Mouse (Mus musculus) heart, adult 2 months (tissue): Measurements from ENCODE around the gene Zbtb17.

Source experiments
- EP300 ChIP-seq: fragments of 200-500 bp; IDR thresholded peaks from 2 replicates; pipeline ENCODE4 v1.6.1; 2011; ENCODE audit warnings: low read depth, low read length, control low read depth; ENCODE audit not compliant: insufficient read depth
- POLR2A ChIP-seq: fragments of 200-500 bp; IDR thresholded peaks from 2 replicates; pipeline ENCODE4 v1.6.1; 2011; ENCODE audit warnings: mild to moderate bottlenecking, low read depth, low read length, control low read depth; ENCODE audit not compliant: insufficient read depth

DNA sequence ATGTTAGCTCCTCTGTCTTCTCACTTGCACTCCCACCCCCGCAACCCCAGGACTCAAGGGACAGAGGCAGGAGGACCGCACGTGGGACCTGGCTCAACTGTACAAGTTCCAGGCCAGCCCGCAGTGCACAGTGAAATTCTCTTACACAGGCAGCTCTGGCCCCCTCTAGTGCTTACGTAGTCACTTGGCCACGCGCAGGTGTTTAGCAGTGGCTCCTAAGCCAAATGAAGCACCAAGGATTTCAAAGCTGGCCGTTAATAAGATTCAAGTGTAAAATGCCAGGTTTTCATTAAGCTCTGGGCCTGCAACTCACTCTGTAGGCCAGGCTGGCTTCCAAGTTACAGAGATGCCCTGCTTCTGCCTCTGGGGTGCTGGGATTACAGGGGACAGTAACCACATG, 35.0 kb downstream of the Zbtb17 start:
- TF ChIP-seq POLR2A (no peak), EP300 (no peak)
